Mouse (Mus musculus) MEL (cell line): ENCODE measurements at regions not wholly inside any gene's neighbourhood (a gene's known extent, or its start where the extent isn't known, plus 50 kb on each side); places are given as distances from the start of the nearest gene placed in this dataset.
A peak's percentile ranks its signal among the peaks of the same experiment; 100 is the strongest.

ENCODE experiments used
- CTCF ChIP-seq, 3 experiments: IDR thresholded peaks in 2 of 3; conservative IDR thresholded peaks in 1 of 3; 2 replicates each; pipeline ENCODE4 v1.5.1; 2011 to 2012; ENCODE audit warnings: low read length in 3 of 3, low read depth in 2 of 3, mild to moderate bottlenecking in 2 of 3, improper control_type of control experiment in 1 of 3, inconsistent platforms in 1 of 3, mixed read lengths in 1 of 3, moderate library complexity in 1 of 3; ENCODE audit not compliant: control insufficient read depth in 1 of 3, insufficient read depth in 1 of 3, poor library complexity in 1 of 3, severe bottlenecking in 1 of 3
- POLR2A ChIP-seq, 2 experiments: IDR thresholded peaks; 2 replicates each; pipeline ENCODE4 v1.6.1; 2011 to 2012; ENCODE audit warnings: low read length in 2 of 2, mild to moderate bottlenecking in 2 of 2, control low read depth in 1 of 2, improper control_type of control experiment in 1 of 2, low read depth in 1 of 2, moderate library complexity in 1 of 2; ENCODE audit not compliant: control insufficient read depth in 1 of 2, insufficient read depth in 1 of 2, poor library complexity in 1 of 2

GRCm38 (mm10) chr17:49359212-49359611 lies 69.0 kb upstream of the Mocs1 start:
- TF ChIP-seq POLR2A (IDR thresholded peaks at IDR 0.05; ENCODE audit: control insufficient read depth in 1 of 2, insufficient read depth in 1 of 2, low read depth in 1 of 2, low read length in 2 of 2, poor library complexity in 1 of 2) (no peak), CTCF (IDR thresholded peaks at IDR 0.05 in 2 of 3, conservative IDR thresholded peaks at IDR 0.05 in 1 of 3; ENCODE audit: control insufficient read depth in 1 of 3, insufficient read depth in 1 of 3, low read depth in 2 of 3, low read length in 3 of 3, poor library complexity in 1 of 3, severe bottlenecking in 1 of 3) (peak; percentile 17 to 44 (median 33); a peak in 4 of 6 replicates)
